Mouse (Mus musculus): ENCODE measurements around the gene Gm5114. TPM values are rescaled to one million over a fixed set of nuclear protein-coding genes. Genes with fewer than 3 reads are reported as not detected.

Gm5114 gene
- not detected in 4 replicates for total RNA-seq (2023)

GRCm38 (mm10) chr7:39413060-39413459, at the start of gene Gm5114:
Gm5114 (minus strand) TSS chr7:39413160.

Other genes with a start within 250 kb of the Gm5114 start
- 5.5 to 6.4 TPM (median 5.8 TPM) in 4 replicates for gene Zfp619, start 104.6 kb upstream of the Gm5114 start, total RNA-seq (2023)

Measured in B cell, adult 62 days (primary cell).